Mouse (Mus musculus) liver, embryonic 14.5 days (tissue): Measurements from ENCODE around the gene Ccna2. TPM values are rescaled to one million over a fixed set of nuclear protein-coding genes. Genes with fewer than 3 reads are reported as not detected.
A peak's percentile ranks its signal among the peaks of the same experiment; 100 is the strongest.

Source experiments
- ATAC-seq: fragments of 200-750 bp; cut with Nextera tagmentation; 2 replicates; pipeline ENCODE4 v1.8.0; 2017; ENCODE audit warnings: moderate number of reproducible peaks, mild to moderate bottlenecking, moderate library complexity; ENCODE audit not compliant: insufficient read depth
- DNase-seq, 3 experiments: peaks; one replicate each; pipeline ENCODE4 v3.0.0-alpha.2; 2012 to 2013; ENCODE audit warnings: low read depth in 3 of 3, low spot score in 3 of 3
- H3K27ac ChIP-seq: fragments of 300-500 bp; sonication (generic); 2 replicates; pipeline ENCODE4 v1.5.1; 2014; ENCODE audit warnings: moderate library complexity, mild to moderate bottlenecking, control low read depth, inconsistent platforms
- H3K27me3 ChIP-seq: fragments of 300-500 bp; sonication (generic); 2 replicates; pipeline ENCODE4 v1.6.1; 2014; ENCODE audit warnings: mild to moderate bottlenecking, low read length, moderate library complexity; ENCODE audit not compliant: control insufficient read depth, insufficient read depth
- H3K36me3 ChIP-seq: fragments of 300-500 bp; sonication (generic); replicated peaks from 2 replicates; pipeline ENCODE4 v1.6.1; 2014; ENCODE audit warnings: low read depth; ENCODE audit not compliant: control insufficient read depth, insufficient read depth
- H3K4me1 ChIP-seq, 2 experiments: fragments of 200-500 bp in 1 of 2; fragments of 300-500 bp in 1 of 2; sonication (generic) in 1 of 2; replicated peaks; 2 replicates each; pipeline ENCODE4 v1.6.1; 2012 to 2014; ENCODE audit warnings: antibody characterized with exemption in 1 of 2, inconsistent platforms in 1 of 2, low read length in 1 of 2; ENCODE audit not compliant: control insufficient read depth in 2 of 2, insufficient read depth in 2 of 2
- H3K4me2 ChIP-seq: fragments of 300-500 bp; sonication (generic); 2 replicates; pipeline ENCODE4 v1.6.1; 2014; ENCODE audit warnings: low read depth, mild to moderate bottlenecking, control low read depth, moderate library complexity
- H3K4me3 ChIP-seq, 2 experiments: fragments of 200-500 bp in 1 of 2; fragments of 300-500 bp in 1 of 2; sonication (generic) in 1 of 2; 2 replicates each; pipeline ENCODE4 v1.5.1; 2012 to 2014; ENCODE audit warnings: low read depth in 2 of 2, low read length in 2 of 2, mild to moderate bottlenecking in 2 of 2, control low read depth in 1 of 2, inconsistent platforms in 1 of 2, moderate library complexity in 1 of 2; ENCODE audit not compliant: insufficient read depth in 1 of 2
- H3K9ac ChIP-seq: fragments of 300-500 bp; sonication (generic); replicated peaks from 2 replicates; pipeline ENCODE4 v1.6.1; 2014; ENCODE audit warnings: mild to moderate bottlenecking, control low read depth, moderate library complexity
- H3K9me3 ChIP-seq: fragments of 300-500 bp; sonication (generic); 2 replicates; pipeline ENCODE4 v1.6.1; 2016; ENCODE audit warnings: low read length, mixed read lengths; ENCODE audit not compliant: control insufficient read depth
- CTCF ChIP-seq: IDR thresholded peaks from 2 replicates; pipeline ENCODE4 v1.5.1; 2016; ENCODE audit warnings: antibody characterized with exemption, low read depth, control low read depth
- EP300 ChIP-seq: IDR thresholded peaks from 2 replicates; pipeline ENCODE4 v1.6.1; 2016; ENCODE audit warnings: antibody characterized with exemption, low read depth
- WGBS: fragments of 180-500 bp; shearing (Covaris S2); extraction: QIAGEN DNeasy Blood & Tissue Kit; methylation state at CpG from one replicate; pipeline ENCODE4 v1.1.7; 2014; ENCODE audit not compliant: insufficient replicate concordance; 5-methylcytosine and 5-hydroxymethylcytosine counted together
- polyA plus RNA-seq, 2 experiments: library from polyadenylated mRNA; depleted of rRNA in 1 of 2; stranded (reverse) in 1 of 2; unstranded in 1 of 2; fragments of >200 nt; fragmentation: Nextera tagmentation in 1 of 2; extraction: Ambion mirVana in 1 of 2; gene quantifications; 2 replicates each; pipeline versions ENCODE4 v1.2.1 to v1.2.3; 2012 to 2014

Gene Ccna2
- polyA plus RNA-seq, 2 experiments, result 155 to 295 TPM

DNA sequence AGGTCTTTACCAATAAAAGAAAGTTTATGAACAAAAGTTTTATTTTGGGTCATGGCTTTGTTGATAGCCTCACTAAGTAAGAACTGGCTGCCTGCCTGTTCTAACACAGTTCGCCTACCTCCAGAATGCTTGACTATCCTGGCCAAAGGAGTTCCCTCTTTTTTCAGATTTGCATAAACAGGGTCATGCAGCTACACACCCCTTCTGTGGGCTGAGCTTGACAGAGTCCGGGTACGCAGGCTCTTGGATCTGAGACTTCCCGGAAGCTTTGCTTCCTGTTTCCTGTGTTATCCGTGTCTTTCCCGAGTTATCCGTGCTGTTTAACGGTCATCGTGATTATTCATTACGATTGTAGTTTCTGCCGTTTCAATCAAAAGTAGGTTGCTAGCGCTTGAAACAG, 35.9 kb downstream of the Ccna2 start:
- no peaks in the 10 kb centered on the region for H3K9me3 ChIP-seq
- H3K4me1 ChIP-seq, result peaks cover 0 to 7% of the 10 kb centered on the region in 2 experiments; a peak in 1 of 4 replicates
- TF ChIP-seq EP300 (no peak), CTCF (no peak)
- no peak overlapping the region for H3K4me3 ChIP-seq
- H3K27ac ChIP-seq, result no peak overlapping the region
- WGBS, result 60% methylated on average over 12 of the region's 12 CpGs
- H3K9ac ChIP-seq, result no peak overlapping the region
- H3K27me3 ChIP-seq, result no peaks in the 10 kb centered on the region
- no peak overlapping the region for H3K4me2 ChIP-seq
- no peak for DNase-seq
- no peaks in the 10 kb centered on the region for H3K36me3 ChIP-seq
- ATAC-seq, result no peak

DNA sequence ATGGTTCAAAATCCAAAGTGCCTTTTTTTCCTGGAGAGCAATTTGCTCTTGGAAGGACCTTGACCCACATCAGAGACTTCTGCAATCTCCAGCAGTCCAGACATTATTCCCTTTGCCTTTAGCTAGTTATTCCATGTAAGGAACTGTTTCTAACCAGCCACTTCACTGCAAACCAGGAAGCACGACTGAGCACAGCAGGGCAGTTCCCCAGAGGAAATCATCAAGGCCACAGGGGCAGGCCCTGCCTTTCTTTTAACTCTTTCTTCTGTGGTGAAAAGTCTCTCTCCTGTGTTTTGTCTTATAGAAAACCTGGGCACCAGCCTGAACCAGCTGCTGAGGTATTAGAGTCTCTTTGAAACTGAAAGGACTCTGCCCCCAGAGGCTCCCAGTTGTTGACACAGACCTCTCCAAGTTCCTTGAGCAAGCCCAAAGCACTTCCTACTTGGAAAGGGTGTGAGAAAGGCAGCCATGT, 38.7 kb downstream of the Ccna2 start:
- Histone ChIP-seq H3K4me3 (no peak overlapping the region), H3K9me3 (no peaks in the 10 kb centered on the region), H3K4me1 (peaks cover 0 to 7% of the 10 kb centered on the region in 2 experiments; a peak in 1 of 4 replicates), H3K27me3 (no peaks in the 10 kb centered on the region), H3K4me2 (no peak overlapping the region), H3K27ac (no peak overlapping the region), H3K36me3 (no peaks in the 10 kb centered on the region), H3K9ac (no peak overlapping the region)
- ATAC-seq, result no peak
- WGBS, result 3% methylated on average over 1 of the region's 1 CpGs
- TF ChIP-seq EP300, result no peak
- no peak for DNase-seq

DNA sequence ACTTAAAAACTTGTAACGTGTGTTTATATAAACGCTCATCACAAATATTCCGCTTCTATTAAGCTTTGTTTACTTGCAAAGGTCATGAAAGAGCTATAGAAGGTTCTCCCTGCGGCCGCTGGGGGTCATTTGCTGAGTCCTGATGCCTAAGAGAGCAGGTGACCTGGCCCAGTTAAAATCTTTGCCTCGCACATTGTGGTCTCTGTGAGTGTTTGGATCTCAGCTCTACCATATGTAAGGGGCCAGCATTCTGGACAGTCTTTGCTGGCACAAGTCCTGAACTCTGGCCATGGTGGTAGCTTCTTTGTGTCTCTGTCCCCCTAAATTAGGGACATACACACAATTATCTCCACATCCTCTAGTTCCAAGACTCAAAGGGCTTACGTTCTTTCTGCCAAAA, 39.2 kb downstream of the Ccna2 start:
- WGBS, result 37% methylated on average over 7 of the region's 7 CpGs
- ATAC-seq (no peak), DNase-seq (no peak)
- H3K27me3 ChIP-seq, result no peaks in the 10 kb centered on the region
- no peaks in the 10 kb centered on the region for H3K9me3 ChIP-seq
- TF ChIP-seq CTCF, result no peak
- TF ChIP-seq EP300, result no peak
- no peaks in the 10 kb centered on the region for H3K36me3 ChIP-seq
- H3K4me1 ChIP-seq, result peaks cover 0 to 7% of the 10 kb centered on the region in 2 experiments; a peak in 1 of 4 replicates
- no peak overlapping the region for H3K4me3 ChIP-seq
- H3K9ac ChIP-seq, result no peak overlapping the region
- no peak overlapping the region; the same call in 1 of the 2 replicates for H3K4me2 ChIP-seq
- no peak overlapping the region for H3K27ac ChIP-seq

DNA sequence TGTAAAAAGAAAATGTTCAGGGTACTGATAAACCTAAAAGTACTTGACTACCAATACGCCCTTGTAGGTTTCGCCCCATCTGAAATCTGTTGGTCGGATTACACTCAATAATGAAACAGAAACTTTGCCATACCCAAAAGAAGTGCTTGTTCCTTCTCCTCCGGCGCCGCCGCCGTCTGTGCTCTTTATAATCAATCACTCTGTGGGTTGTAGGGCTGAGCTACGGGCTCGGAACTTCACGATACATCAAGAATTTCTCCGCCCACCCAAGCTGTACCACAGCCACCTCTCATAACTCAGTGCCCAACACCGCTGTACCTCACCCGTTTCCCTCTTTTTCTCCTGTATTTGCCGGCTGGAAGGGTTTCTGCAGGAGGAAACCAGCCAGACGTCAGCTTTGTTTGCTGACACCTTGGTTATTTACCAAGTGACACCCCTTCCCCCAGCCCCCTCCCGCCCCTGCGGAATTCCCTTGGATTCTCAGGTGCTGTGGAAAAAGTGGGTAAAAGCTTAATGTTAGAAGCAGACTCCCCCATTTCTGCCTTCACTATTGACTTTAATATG, 39.9 kb downstream of the Ccna2 start:
- no peak overlapping the region for H3K9ac ChIP-seq

DNA sequence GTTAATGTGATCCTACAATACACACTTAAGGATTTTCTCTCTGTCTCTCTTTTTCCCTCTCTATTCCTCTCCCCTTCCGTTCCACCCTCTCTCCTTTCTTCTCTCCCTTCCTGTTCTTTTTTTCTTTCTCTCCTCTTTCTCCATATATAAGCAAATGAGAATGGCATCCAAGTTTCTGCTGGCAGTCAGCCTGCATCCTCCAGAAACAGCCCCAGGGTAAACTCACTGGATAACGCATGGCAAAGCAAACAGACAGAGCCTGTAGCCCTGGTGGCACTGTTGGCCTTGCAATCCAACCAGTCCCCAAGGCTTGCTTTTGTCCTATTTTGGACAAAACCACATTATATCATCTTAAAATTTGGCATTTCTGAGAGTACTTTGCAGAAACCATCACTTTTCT, 40.7 kb downstream of the Ccna2 start:
- ATAC-seq (no peak), DNase-seq (no peak)
- Histone ChIP-seq H3K36me3 (no peaks in the 10 kb centered on the region), H3K4me3 (no peak overlapping the region), H3K4me1 (peaks cover 0 to 7% of the 10 kb centered on the region in 2 experiments; a peak in 1 of 4 replicates), H3K9ac (no peak overlapping the region), H3K27me3 (no peaks in the 10 kb centered on the region), H3K4me2 (no peak overlapping the region), H3K27ac (no peak overlapping the region), H3K9me3 (no peaks in the 10 kb centered on the region)
- TF ChIP-seq EP300, result no peak
- no peak for TF ChIP-seq CTCF
- WGBS, result 51% methylated on average over 2 of the region's 2 CpGs

More for the DNA sequence above, 39.9 kb downstream of the Ccna2 start:
- H3K36me3 ChIP-seq, result no peaks in the 10 kb centered on the region
- no peak for ATAC-seq
- TF ChIP-seq CTCF (no peak), EP300 (no peak)
- H3K9me3 ChIP-seq, result no peaks in the 10 kb centered on the region
- H3K4me1 ChIP-seq, result peaks cover 0 to 7% of the 10 kb centered on the region in 2 experiments; a peak in 1 of 4 replicates
- DNase-seq, result no peak
- H3K27me3 ChIP-seq, result no peaks in the 10 kb centered on the region
- peak overlapping the region; percentile 45 for H3K4me2 ChIP-seq
- H3K27ac ChIP-seq, result no peak overlapping the region
- 6% methylated on average over 18 of the region's 18 CpGs for WGBS
- peak overlapping the region; percentile 17 to 51 for H3K4me3 ChIP-seq
